Mouse (Mus musculus) bone marrow macrophage, adult 2 months (primary cell): ENCODE measurements around the gene Asb1.

ENCODE experiments used
- CTCF ChIP-seq: IDR thresholded peaks from 2 replicates; pipeline ENCODE4 v1.5.1; 2012; ENCODE audit warnings: low read depth, mild to moderate bottlenecking, low read length, moderate library complexity
- POLR2A ChIP-seq: IDR thresholded peaks from 2 replicates; pipeline ENCODE4 v1.6.1; 2012; ENCODE audit warnings: mild to moderate bottlenecking, low read depth, low read length, borderline replicate concordance

DNA sequence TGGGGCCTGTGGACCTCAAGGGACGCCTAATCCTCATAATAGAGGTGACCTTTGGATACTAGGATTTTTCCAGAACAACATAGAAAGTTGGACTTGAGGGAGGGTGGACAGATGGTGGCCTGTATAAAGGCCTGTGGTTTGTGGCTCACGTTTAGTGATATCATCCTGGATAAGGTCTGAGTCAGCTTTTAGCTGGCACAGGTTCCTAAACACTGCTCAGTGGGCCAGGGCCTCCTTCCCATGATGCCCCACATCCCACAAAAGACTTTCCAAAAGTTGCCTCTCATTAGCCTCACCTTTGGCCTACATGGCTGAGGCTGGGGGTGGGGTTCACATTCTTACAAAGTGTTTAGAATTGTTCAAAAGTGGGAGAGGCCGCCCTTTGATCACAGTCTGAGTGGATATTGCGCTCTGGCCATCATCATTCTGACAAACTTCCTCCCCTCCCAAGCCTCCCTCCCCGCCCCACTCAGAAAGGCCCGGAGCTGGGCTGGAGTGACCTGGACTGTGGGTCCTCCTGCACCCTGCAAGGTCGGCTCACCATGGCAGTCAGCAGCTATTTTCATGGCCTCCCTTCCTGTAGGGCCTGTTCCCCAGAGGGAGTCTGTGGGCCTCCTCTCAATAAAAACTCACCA, 37.7 kb downstream of the Asb1 start:
- TF ChIP-seq CTCF (no peak), POLR2A (no peak)
